Mouse (Mus musculus) midbrain, postnatal 0 days (tissue): ENCODE data around the gene Micu1. TPM values are rescaled to one million over a fixed set of nuclear protein-coding genes. Genes with fewer than 3 reads are reported as not detected.

Experiments
- ATAC-seq: fragments of 200-750 bp; cut with Nextera tagmentation; 2 replicates; pipeline ENCODE4 v1.8.0; 2017; ENCODE audit warnings: moderate number of reproducible peaks, mild to moderate bottlenecking, moderate TSS enrichment, moderate library complexity; ENCODE audit not compliant: low FRiP score
- DNase-seq: peaks from one replicate; pipeline ENCODE4 v3.0.0-alpha.2; 2015; ENCODE audit warnings: low spot score
- H3K27ac ChIP-seq: fragments of 300-500 bp; sonication (generic); 2 replicates; pipeline ENCODE4 v1.5.1; 2014; ENCODE audit warnings: low read depth, mild to moderate bottlenecking, low read length, mixed read lengths
- H3K27me3 ChIP-seq: fragments of 300-500 bp; sonication (generic); 2 replicates; pipeline ENCODE4 v1.6.1; 2014; ENCODE audit warnings: low read length, control low read depth, mixed read lengths; ENCODE audit not compliant: insufficient read depth
- H3K36me3 ChIP-seq: fragments of 300-500 bp; sonication (generic); 2 replicates; pipeline ENCODE4 v1.6.1; 2014; ENCODE audit warnings: low read length, control low read depth, mixed read lengths; ENCODE audit not compliant: insufficient read depth
- H3K4me1 ChIP-seq: fragments of 300-500 bp; sonication (generic); 2 replicates; pipeline ENCODE4 v1.6.1; 2014; ENCODE audit warnings: mild to moderate bottlenecking, control low read depth, antibody characterized with exemption, low read length, mixed read lengths; ENCODE audit not compliant: insufficient read depth
- H3K4me2 ChIP-seq: fragments of 300-500 bp; sonication (generic); 2 replicates; pipeline ENCODE4 v1.6.1; 2014; ENCODE audit warnings: low read depth, mild to moderate bottlenecking, low read length, mixed read lengths; ENCODE audit not compliant: poor library complexity, severe bottlenecking
- H3K4me3 ChIP-seq: fragments of 300-500 bp; sonication (generic); 2 replicates; pipeline ENCODE4 v1.5.1; 2014; ENCODE audit warnings: low read depth, mild to moderate bottlenecking, low read length, moderate library complexity
- H3K9ac ChIP-seq: fragments of 300-500 bp; sonication (generic); replicated peaks from 2 replicates; pipeline ENCODE4 v1.6.1; 2014; ENCODE audit warnings: mild to moderate bottlenecking, low read length, moderate library complexity, mixed read lengths; ENCODE audit not compliant: poor library complexity, severe bottlenecking
- H3K9me3 ChIP-seq: fragments of 300-500 bp; sonication (generic); 2 replicates; pipeline ENCODE4 v1.6.1; 2016; ENCODE audit warnings: low read length, control low read depth
- CTCF ChIP-seq: IDR thresholded peaks from 2 replicates; pipeline ENCODE4 v1.5.1; 2016; ENCODE audit warnings: antibody characterized with exemption, mild to moderate bottlenecking
- WGBS: fragments of 180-500 bp; shearing (Covaris S2); extraction: QIAGEN DNeasy Blood & Tissue Kit; methylation state at CpG from one replicate; pipeline ENCODE4 v1.1.7; 2014; 5-methylcytosine and 5-hydroxymethylcytosine counted together
- polyA plus RNA-seq: library from polyadenylated mRNA; unstranded; fragments of >200 nt; fragmentation: Nextera tagmentation; extraction: Ambion mirVana; gene quantifications from 2 replicates; pipeline ENCODE4 v1.2.1, GENCODE M21; 2015
- total RNA-seq: library from RNA; depleted of rRNA; stranded (reverse); fragments of >200 nt; gene quantifications from 2 replicates; pipeline ENCODE4 v1.2.3, GENCODE M21; 2014

Gene Micu1
- total and polyA plus RNA-seq, 2 experiments from 2014 or later: 61.1 to 70.9 TPM

DNA sequence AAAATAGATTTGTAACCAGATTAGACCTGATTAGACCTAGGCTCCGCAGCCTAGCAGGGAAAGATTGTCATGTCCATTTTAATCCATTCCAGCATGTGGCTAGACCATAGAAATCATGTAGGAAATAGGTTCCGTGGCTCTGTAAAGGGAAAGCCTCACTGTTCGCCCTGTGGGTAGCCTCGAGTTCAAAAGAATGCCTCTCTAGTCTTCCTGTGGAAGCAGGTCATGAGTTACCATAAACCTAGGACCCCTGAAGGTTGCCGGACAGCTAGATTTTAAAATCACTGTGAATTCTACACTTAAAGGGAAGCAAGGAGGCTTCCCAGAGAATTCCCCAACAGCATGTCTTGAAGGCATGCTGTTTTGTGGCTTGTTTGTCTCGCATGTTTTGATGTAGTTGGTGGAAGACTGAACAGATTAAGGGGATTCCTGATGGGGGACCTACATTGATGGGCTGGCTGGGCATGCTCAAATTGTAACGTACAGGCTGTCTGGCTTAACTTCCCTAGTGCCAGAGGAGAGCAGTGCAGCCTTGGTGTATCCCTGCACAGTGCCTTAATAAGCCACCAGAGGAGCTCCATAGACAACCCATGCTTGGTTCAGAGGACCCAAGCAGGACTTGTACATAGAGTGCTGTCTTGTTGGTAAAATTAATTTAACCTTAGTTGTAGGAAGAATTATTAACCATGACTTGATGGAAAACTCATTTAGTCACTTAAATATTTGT, 79.1 kb downstream of the Micu1 start:
- ATAC-seq (peak; percentile 80; the same call in 1 of the 2 replicates), DNase-seq (peak; percentile 50)
- peak; percentile 65 for TF ChIP-seq CTCF
- H3K4me1 ChIP-seq: no peaks in the 10 kb centered on the region
- H3K36me3 ChIP-seq: no peaks in the 10 kb centered on the region
- H3K9me3 ChIP-seq: no peaks in the 10 kb centered on the region
- H3K27me3 ChIP-seq: no peaks in the 10 kb centered on the region
- no peak overlapping the region for H3K9ac ChIP-seq
- WGBS: 36% methylated on average over 7 of the region's 7 CpGs
- no peak overlapping the region for H3K4me2 ChIP-seq
- no peak overlapping the region for H3K27ac ChIP-seq
- H3K4me3 ChIP-seq: no peak overlapping the region

DNA sequence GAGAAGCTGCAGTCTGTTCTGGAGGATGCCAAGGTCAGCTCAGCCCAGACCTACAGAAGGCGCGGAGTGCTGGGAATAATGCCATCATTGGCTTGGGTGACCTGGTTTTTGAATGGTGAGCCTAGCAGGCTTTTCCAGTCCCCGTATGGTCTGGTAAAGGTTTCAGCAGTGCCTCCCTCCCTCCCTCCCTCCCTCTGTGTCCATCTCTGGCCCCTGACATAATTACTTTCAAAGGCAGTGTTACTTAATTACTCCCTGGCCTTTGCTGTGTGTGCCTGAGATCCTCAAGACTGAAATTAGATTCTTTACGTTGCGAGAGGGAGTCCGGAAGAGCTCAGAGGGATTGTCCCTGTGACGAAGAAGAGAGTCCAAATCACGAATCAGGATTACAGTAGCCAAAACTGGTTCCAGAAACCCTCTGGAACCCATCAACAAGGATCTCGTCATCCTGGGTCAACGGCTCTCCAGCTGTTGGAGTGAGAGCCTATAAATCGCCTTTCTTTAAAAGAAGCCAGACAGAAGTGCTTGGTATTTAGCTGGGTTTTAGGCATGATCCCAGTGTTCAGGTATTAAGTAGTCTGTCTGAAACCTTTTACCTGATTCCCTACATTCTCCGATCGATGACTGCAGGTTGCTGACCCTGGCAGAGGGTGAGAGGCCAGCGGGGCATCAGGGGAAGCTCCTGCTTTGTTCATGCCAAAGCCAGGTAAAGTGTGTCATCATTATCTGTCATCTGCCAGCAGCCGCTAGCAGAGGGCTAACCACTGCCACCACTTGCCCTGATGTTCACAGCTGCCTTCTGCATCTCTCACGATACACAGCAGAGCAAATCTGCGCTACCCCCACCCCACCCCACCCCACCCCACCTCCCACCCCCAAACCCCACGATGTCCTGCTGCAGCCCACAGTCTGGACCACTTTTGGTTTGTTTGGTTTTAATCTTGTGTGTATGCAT, 82.7 kb downstream of the Micu1 start:
- no peaks in the 10 kb centered on the region for H3K36me3 ChIP-seq
- no peaks in the 10 kb centered on the region for H3K27me3 ChIP-seq
- ATAC-seq (no peak), DNase-seq (peak; percentile 45)
- H3K9ac ChIP-seq: no peak overlapping the region
- no peaks in the 10 kb centered on the region; the same call in 1 of the 2 replicates for H3K4me1 ChIP-seq
- no peaks in the 10 kb centered on the region for H3K9me3 ChIP-seq
- no peak overlapping the region for H3K4me2 ChIP-seq
- WGBS: 83% methylated on average over 18 of the region's 18 CpGs
- no peak overlapping the region for H3K27ac ChIP-seq
- no peak for TF ChIP-seq CTCF
- no peak overlapping the region for H3K4me3 ChIP-seq

DNA sequence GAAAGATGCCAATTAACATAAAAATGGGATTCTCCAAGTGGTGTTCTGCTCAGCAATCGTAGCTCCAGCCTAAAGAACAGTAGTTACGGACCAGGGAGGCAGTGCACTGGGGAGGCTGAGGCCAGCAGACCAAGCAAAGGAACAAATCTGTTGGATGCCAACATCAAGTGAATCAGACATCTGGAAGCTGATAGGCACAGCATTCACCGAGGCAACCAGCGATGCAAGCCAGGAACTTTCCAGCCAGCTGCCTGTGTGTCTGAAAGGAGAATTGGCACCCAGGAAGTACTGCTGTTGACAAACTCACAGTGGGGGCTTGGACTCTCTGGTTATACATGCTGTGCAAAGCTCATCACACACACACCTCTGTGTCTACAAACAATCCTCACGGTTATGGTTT, 84.0 kb downstream of the Micu1 start:
- ATAC-seq: no peak
- H3K9ac ChIP-seq: no peak overlapping the region
- peak; percentile 80 for DNase-seq
- H3K4me1 ChIP-seq: no peaks in the 10 kb centered on the region; the same call in 1 of the 2 replicates
- no peak overlapping the region for H3K4me2 ChIP-seq
- TF ChIP-seq CTCF: no peak
- H3K36me3 ChIP-seq: no peaks in the 10 kb centered on the region
- H3K9me3 ChIP-seq: no peaks in the 10 kb centered on the region
- no peaks in the 10 kb centered on the region for H3K27me3 ChIP-seq
- H3K4me3 ChIP-seq: no peak overlapping the region
- WGBS: 33% methylated on average over 5 of the region's 5 CpGs
- no peak overlapping the region for H3K27ac ChIP-seq

DNA sequence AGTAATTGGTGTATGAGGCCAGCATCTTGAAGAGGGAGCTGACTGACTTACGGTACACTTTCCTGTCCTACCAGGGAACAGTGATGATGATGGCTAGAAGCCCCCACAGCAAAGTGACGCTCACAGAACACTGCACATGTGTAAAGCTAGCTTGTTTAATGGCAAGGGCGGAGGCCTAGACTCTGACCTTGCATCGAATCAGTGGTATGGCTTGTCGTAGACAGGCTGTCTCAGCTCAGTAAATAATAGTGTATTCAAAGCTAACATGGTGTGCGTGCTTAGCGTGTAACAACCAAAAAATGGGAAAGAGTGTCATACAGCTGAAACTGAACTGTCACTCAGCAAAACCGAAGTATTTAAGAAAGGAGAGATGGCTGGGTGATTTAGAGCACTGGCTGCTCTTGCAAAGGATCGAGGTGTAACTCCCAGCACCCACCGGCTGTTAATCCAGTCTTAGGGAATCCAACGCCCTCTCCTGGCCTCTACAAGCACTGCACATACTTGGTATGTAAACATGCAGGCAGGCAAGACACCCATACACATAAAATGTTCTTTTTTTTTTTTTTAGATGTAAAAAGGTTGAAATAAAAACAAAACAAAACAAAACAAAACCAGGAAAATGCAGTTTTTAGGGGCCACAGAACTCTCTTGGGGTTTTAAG, 85.0 kb downstream of the Micu1 start:
- Histone ChIP-seq H3K4me3 (no peak overlapping the region), H3K27ac (no peak overlapping the region), H3K4me1 (no peaks in the 10 kb centered on the region; the same call in 1 of the 2 replicates), H3K4me2 (no peak overlapping the region), H3K36me3 (no peaks in the 10 kb centered on the region), H3K9me3 (no peaks in the 10 kb centered on the region), H3K9ac (no peak overlapping the region), H3K27me3 (no peaks in the 10 kb centered on the region)
- 81% methylated on average over 11 of the region's 11 CpGs for WGBS
- ATAC-seq (no peak), DNase-seq (peak; percentile 22)
- TF ChIP-seq CTCF: peak; percentile 47

GRCm38 (mm10) chr10:59787870-59788269, 85.6 kb downstream of the Micu1 start:
- no peaks in the 10 kb centered on the region for H3K9me3 ChIP-seq
- no peak overlapping the region for H3K4me2 ChIP-seq
- H3K36me3 ChIP-seq: no peaks in the 10 kb centered on the region
- DNase-seq: no peak
- no peak for ATAC-seq
- H3K27me3 ChIP-seq: no peaks in the 10 kb centered on the region
- H3K9ac ChIP-seq: no peak overlapping the region
- no peak for TF ChIP-seq CTCF
- 81% methylated on average over 8 of the region's 8 CpGs for WGBS
- no peaks in the 10 kb centered on the region; the same call in 1 of the 2 replicates for H3K4me1 ChIP-seq
- no peak overlapping the region for H3K4me3 ChIP-seq
- H3K27ac ChIP-seq: no peak overlapping the region
